Mouse (Mus musculus): ENCODE measurements around the gene Casc3. TPM values are rescaled to one million over a fixed set of nuclear protein-coding genes. Genes with fewer than 3 reads are reported as not detected.
A peak's percentile ranks its signal among the peaks of the same experiment; 100 is the strongest.

Gene Casc3
- total RNA-seq (2021) = 10 to 100 TPM; 17.4 to 21.9 TPM
- long read RNA-seq, experiment 1, transcript Casc3-204 (14 exons, 3,741 nt) = major isoform, 22 of 34 reads
- long read RNA-seq, experiment 1, partial matches to known transcripts = 4 of 34 reads
- long read RNA-seq, experiment 1, other reads (novel, unspliced or antisense) = 8 of 34 reads
- long read RNA-seq, experiment 2, transcript Casc3-204 (14 exons, 3,741 nt) = major isoform, 22 of 35 reads
- long read RNA-seq, experiment 2, partial matches to known transcripts = 7 of 35 reads
- long read RNA-seq, experiment 2, other reads (novel, unspliced or antisense) = 6 of 35 reads

DNA sequence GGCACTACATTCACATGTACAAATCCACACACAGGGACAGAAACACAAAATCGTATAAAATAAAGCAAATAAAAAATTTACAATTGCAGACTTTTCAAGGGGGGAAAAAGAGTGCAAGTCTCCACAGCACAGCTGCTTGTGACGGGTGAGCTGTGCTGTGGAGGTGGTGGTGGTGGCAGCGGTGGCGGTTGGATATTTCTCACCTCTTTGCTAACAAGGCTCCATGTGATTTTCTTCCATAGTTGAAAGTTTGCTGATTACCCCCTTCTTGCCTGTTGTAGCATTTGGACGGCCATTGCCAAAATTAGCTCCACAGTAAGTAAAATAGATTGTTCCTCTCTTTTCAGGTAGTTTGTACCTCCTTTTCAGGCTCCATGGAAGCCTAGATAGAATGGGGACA lies at the start of gene Casc3:
Casc3 (plus strand) TSS at position 301 of the 400 bp plus-strand sequence.
- peak within 1 kb of the TSS; percentile 21; the same call in 1 of the 2 replicates for H3K27ac ChIP-seq
- H3K4me3 ChIP-seq = no peak within 1 kb of the TSS
- no peak for DNase-seq
- no peak for TF ChIP-seq CTCF (IDR thresholded peaks at IDR 0.05)
- intact Hi-C loops (cut with DNase I) = no loop called here

DNA sequence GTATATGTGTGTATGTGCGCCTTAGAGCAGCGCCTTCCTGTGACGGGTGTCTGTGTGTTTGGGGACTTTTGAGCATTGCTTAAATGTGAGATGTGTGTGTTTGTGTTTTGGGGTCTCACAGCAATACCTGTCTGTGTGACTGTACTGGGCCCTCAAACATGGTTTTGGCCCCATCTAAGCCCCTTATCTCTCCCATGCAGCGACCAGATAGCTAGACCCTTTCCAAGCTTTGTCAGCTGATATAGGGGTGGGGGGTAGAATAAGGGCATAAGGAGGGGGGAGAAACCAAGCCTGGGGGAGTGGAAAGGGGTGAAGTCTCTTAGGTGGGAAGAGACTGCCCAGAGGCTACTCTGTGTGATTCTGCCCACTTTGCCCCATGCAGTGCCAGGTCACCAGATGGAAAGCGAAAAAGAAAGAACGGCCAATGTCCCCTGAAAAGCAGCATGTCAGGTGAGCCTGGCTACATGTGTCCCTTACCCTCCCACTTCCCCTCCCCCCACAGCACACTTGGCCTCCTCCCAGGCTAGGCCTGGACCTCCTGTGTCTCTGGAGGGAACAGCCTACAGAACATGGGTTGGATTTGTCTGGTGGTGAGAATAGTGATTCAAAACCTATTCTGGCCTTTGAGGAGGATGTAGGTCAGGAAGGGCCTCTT lies 48.9 kb upstream of the Casc3 start:
- H3K4me3 ChIP-seq = no peak overlapping the region
- peak; percentile 34 for DNase-seq
- H3K27ac ChIP-seq = peak overlapping the region; percentile 100
- TF ChIP-seq CTCF (IDR thresholded peaks at IDR 0.05) = no peak
- intact Hi-C loops (cut with DNase I) = no loop called here

DNA sequence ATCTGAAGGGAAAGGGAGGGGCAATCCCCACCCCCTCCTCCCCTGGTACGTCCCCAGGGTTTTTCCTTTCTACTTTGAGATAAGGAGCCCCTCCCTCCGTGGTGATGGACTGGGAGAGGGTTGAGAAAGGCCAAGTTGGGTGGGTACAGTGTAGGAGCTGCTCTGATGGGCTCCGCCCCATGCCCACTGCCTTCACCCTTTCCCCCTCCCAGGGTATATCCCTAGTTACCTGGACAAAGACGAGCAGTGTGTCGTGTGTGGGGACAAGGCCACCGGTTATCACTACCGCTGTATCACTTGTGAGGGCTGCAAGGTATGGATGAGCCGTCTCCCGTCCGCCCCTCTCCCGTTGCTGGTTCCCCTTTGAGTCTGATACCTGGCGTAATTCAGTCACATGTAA lies 48.0 kb upstream of the Casc3 start:
- no peak for TF ChIP-seq CTCF (IDR thresholded peaks at IDR 0.05)
- H3K27ac ChIP-seq = no peak overlapping the region
- DNase-seq = no peak
- intact Hi-C loops (cut with DNase I) = no loop called here
- no peak overlapping the region for H3K4me3 ChIP-seq

DNA sequence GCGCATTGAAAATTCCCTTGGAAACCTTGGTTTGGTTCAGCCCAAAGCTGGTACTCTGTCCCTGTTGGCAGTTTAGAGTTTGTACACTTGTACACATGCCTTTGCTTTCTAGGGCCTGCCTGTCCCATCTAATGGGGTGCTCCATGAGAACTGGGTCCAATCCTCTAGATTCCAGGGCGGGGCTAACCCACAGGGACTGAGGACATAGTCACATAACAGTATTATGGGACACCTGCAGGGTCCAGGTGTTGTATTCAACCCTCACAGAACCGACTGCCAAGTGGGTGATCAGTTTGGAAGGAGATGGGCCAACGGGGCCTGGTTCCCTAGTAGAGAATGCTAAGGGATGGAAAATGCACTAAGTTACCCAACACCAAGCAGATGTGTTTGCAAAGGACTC lies 42.8 kb upstream of the Casc3 start:
- peak overlapping the region; percentile 48; the same call in 1 of the 2 replicates for H3K27ac ChIP-seq
- no peak overlapping the region for H3K4me3 ChIP-seq
- DNase-seq = no peak
- TF ChIP-seq CTCF (IDR thresholded peaks at IDR 0.05) = no peak
- intact Hi-C loops (cut with DNase I) = no loop called here

DNA sequence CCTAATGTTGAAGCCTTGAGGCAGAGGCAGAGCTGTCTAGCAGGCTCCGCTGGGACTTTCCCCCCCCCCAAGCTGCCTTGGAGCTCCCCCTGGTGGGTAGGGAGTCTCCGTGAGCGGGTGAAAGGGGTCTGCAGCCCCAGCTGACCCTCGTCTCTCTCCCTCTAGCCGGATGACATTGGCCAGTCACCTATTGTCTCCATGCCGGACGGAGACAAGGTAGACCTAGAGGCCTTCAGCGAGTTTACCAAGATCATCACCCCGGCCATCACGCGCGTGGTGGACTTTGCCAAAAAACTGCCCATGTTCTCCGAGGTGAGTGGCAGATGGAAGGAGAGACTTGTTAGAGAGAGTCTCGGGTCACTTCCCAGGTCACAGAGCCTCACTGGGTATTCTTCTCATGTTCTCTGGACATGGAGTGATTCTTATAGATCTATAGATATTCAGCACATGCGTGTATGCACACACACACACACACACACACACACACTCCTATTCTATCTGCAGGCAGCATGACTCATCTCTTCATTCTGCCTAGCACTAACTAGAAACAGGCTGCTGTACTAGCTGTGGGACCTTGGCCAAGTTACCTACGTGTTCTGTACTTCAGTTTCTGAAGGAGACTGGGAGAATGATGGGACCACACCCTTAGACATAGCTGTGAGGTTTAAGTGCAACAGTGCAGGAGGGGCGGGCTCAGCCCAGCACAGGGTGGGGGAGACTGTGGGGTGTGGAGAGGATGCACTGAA lies 41.8 kb upstream of the Casc3 start:
- intact Hi-C loops (cut with DNase I) = no loop called here
- H3K27ac ChIP-seq = peak overlapping the region; percentile 56
- peak; percentile 66 for TF ChIP-seq CTCF (IDR thresholded peaks at IDR 0.05)
- no peak overlapping the region for H3K4me3 ChIP-seq
- DNase-seq = peak; percentile 51

DNA sequence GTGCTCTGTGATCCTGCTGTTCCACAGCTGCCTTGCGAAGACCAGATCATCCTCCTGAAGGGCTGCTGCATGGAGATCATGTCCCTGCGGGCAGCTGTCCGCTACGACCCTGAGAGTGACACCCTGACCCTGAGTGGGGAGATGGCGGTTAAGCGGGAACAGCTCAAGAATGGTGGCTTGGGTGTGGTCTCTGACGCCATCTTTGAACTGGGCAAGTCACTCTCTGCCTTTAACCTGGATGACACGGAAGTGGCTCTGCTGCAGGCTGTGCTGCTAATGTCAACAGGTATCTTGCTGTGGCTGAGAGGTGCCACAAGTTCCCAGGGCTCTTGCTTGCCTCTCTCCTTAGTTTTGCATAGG lies 41.2 kb upstream of the Casc3 start:
- H3K4me3 ChIP-seq = no peak overlapping the region
- intact Hi-C loops (cut with DNase I) = no loop called here
- no peak for TF ChIP-seq CTCF (IDR thresholded peaks at IDR 0.05)
- DNase-seq = peak; percentile 30
- peak overlapping the region; percentile 56 for H3K27ac ChIP-seq

DNA sequence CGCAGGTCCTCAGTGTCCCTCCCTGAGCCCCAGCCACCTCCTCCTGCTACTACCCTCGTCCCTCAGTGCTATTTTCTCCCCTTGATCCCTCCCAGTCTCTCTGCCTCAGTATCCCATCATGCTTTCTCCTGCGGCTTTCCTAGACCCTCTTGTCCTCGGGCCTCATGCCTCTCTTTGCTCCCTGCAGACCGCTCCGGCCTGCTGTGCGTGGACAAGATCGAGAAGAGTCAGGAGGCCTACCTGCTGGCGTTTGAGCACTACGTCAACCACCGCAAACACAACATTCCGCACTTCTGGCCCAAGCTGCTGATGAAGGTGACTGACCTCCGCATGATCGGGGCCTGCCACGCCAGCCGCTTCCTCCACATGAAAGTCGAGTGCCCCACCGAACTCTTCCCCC lies 40.6 kb upstream of the Casc3 start:
- Histone ChIP-seq H3K27ac (peak overlapping the region; percentile 82), H3K4me3 (no peak overlapping the region)
- intact Hi-C loops (cut with DNase I) = no loop called here
- no peak for DNase-seq
- no peak for TF ChIP-seq CTCF (IDR thresholded peaks at IDR 0.05)

DNA sequence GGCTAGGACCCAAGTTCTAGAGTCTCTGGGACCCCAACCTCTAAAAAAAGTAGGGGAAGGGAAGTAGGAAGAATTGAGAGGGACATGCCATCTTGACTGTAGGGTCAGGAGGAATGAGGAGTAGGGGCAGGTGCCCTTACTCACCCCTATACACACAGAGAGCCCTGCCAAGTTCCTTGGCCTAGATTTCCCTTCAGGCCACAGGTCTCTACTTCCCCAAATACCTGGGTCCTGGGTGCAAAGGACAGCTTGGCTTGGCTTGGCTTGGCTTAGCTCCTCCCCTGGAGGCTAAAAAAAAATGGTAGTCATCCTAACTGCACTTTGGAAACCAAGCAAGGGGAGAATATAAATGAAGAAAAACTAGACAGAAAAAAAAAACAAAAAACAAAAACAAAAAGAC lies 40.0 kb upstream of the Casc3 start:
- TF ChIP-seq CTCF (IDR thresholded peaks at IDR 0.05) = no peak
- Histone ChIP-seq H3K4me3 (no peak overlapping the region), H3K27ac (peak overlapping the region; percentile 82)
- no peak for DNase-seq
- intact Hi-C loops (cut with DNase I) = no loop called here

DNA sequence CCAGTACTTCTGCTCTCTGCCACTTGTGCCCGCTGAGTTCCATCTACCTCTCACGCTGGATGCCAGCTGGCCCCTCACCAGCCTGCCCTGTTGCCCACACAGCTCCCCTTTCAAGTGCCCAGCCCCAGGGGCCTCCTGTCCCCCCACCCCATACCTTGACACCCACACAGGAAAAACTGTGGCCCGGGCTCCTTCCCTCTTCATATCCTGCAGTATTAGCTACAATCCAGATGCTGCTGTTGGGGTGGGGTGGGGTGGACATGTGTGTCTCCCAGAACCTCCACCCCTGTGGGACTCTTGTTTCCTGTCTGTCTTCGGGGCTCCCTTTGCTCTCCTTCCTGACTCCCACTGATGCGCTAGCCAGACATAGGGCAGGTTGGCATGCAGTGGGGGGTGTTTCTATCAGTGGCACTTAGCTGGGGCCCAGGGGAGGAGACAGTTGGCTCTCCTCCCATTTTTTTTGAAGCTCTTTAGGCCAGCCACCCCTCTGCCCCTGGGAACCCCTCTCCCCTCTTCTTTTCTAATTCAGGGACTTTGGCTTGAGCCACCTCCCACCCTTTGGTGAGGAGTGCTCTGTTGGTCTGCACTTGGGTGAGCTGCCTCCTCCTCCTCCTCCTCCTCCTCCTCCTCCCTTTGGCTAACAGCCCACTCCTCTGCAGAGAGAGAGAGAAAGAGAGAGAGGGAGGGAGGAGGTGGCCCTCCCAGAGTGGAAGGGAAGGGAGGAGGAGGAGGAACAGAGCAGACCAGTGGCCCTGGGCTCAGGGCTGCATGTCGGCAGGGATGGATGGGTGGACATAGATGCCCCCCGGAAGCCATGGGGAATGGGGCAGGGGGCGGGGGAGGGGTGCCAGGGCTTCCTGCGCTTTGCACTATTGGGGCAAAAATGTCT lies 39.0 kb upstream of the Casc3 start:
- intact Hi-C loops (cut with DNase I) = no loop called here
- peak; percentile 77 for DNase-seq

DNA sequence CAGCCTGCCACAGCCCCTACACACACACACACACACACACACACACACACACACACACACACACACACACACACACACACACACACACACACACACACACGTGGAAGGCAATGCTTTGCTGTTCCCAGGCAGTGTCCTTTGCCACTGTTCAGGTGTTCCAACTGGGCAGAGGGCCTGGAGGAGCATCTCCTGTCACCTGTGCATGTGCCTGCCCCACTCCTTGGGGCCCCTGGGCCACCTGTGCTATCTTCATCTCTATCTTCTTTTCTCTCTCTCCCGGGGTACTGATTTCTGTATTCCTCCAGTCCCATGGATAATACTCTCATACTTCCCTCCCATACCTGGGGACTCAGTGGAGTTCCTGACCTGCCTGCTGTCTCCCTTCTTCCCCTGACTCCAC lies 38.4 kb upstream of the Casc3 start:
- Histone ChIP-seq H3K4me3 (no peak overlapping the region), H3K27ac (peak overlapping the region; percentile 100)
- no peak for TF ChIP-seq CTCF (IDR thresholded peaks at IDR 0.05)
- peak; percentile 54 for DNase-seq
- intact Hi-C loops (cut with DNase I) = no loop called here

More for the DNA sequence above, 39.0 kb upstream of the Casc3 start:
- Histone ChIP-seq H3K4me3 (peak overlapping the region; percentile 26), H3K27ac (peak overlapping the region; percentile 82)
- TF ChIP-seq CTCF (IDR thresholded peaks at IDR 0.05) = no peak

DNA sequence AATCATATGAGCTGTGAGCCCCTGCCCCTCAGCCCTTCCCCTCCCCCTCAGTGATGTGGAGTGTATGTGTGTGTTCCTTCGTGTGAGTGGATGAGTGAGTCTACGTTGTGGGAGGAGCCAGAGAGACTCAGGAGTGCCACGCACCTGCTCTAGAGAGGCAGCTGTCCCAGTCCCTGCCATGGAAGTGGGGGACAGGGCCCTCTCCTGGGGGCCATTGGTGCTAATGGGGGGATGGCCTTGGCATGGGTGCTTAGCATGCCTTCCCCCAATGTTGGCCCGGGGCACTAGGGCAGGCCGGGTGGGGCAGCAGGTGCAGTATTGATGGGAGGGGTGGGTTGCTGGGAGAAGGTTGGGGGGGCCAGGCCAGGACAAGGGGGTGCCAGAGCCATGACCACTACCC lies 37.9 kb upstream of the Casc3 start:
- H3K27ac ChIP-seq = peak overlapping the region; percentile 100
- no peak overlapping the region for H3K4me3 ChIP-seq
- no peak for TF ChIP-seq CTCF (IDR thresholded peaks at IDR 0.05)
- peak; percentile 60 for DNase-seq
- intact Hi-C loops (cut with DNase I) = no loop called here

DNA sequence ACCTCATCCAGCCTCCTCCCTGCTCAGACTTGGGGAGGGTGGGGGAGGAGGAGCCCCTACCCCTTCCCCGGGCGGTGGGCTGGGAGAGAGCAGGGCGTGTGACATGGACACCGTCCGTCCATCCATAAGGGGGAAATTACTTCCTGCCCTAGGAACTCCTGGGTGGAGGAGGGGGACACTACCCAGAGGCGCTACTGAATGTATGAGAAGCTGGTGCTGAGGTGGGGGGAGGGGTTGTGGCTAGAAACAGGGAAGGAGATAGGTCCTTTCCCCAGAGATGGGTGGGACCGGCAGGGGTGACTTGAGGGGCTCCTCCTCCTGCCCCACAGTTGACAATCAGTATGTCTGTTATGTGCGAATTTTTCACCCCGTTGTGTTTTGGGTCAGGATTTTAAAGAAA lies 37.4 kb upstream of the Casc3 start:
- DNase-seq = peak; percentile 71
- intact Hi-C loops (cut with DNase I) = no loop called here
- TF ChIP-seq CTCF (IDR thresholded peaks at IDR 0.05) = no peak
- Histone ChIP-seq H3K4me3 (0 out of 2 replicates have a peak overlapping the region, but pooled peaks have one; percentile 7), H3K27ac (peak overlapping the region; percentile 100)

Measured in gastrocnemius, adult 2 months (tissue).